Mouse (Mus musculus) embryonic facial prominence, embryonic 14.5 days (tissue): ENCODE measurements around the gene Sh3tc1. TPM values are rescaled to one million over a fixed set of nuclear protein-coding genes. Genes with fewer than 3 reads are reported as not detected.

ENCODE experiments used
- ATAC-seq: fragments of 200-750 bp; cut with Nextera tagmentation; 2 replicates; pipeline ENCODE4 v1.8.0; 2017; ENCODE audit warnings: low read depth, moderate number of reproducible peaks, moderate TSS enrichment
- DNase-seq: peaks from one replicate; pipeline ENCODE4 v3.0.0-alpha.2; 2015; ENCODE audit warnings: low spot score
- H3K27ac ChIP-seq: fragments of 300-500 bp; sonication (generic); replicated peaks from 2 replicates; pipeline ENCODE4 v1.5.1; 2014; ENCODE audit warnings: low read depth, mild to moderate bottlenecking, low read length, moderate library complexity
- H3K27me3 ChIP-seq: fragments of 300-500 bp; sonication (generic); replicated peaks from 2 replicates; pipeline ENCODE4 v1.6.1; 2014; ENCODE audit warnings: low read length; ENCODE audit not compliant: control insufficient read depth, insufficient read depth
- H3K36me3 ChIP-seq: fragments of 300-500 bp; sonication (generic); 2 replicates; pipeline ENCODE4 v1.6.1; 2014; ENCODE audit warnings: low read length, mixed read lengths; ENCODE audit not compliant: control insufficient read depth, insufficient read depth
- H3K4me1 ChIP-seq: fragments of 300-500 bp; sonication (generic); 2 replicates; pipeline ENCODE4 v1.6.1; 2014; ENCODE audit warnings: antibody characterized with exemption, low read length; ENCODE audit not compliant: control insufficient read depth, insufficient read depth
- H3K4me2 ChIP-seq: fragments of 300-500 bp; sonication (generic); 2 replicates; pipeline ENCODE4 v1.6.1; 2014; ENCODE audit warnings: low read depth, mild to moderate bottlenecking, low read length, moderate library complexity, mixed read lengths
- H3K4me3 ChIP-seq: fragments of 300-500 bp; sonication (generic); 2 replicates; pipeline ENCODE4 v1.5.1; 2014; ENCODE audit warnings: low read depth, mild to moderate bottlenecking, low read length
- H3K9ac ChIP-seq: fragments of 300-500 bp; sonication (generic); 2 replicates; pipeline ENCODE4 v1.6.1; 2014; ENCODE audit warnings: low read depth, mild to moderate bottlenecking, low read length, moderate library complexity, mixed read lengths
- H3K9me3 ChIP-seq: fragments of 300-500 bp; sonication (generic); 2 replicates; pipeline ENCODE4 v1.6.1; 2016; ENCODE audit warnings: low read length; ENCODE audit not compliant: control insufficient read depth
- WGBS: fragments of 180-500 bp; shearing (Covaris S2); extraction: QIAGEN DNeasy Blood & Tissue Kit; methylation state at CpG from one replicate; pipeline ENCODE4 v1.1.7; 2014; 5-methylcytosine and 5-hydroxymethylcytosine counted together
- polyA plus RNA-seq: library from polyadenylated mRNA; unstranded; fragments of >200 nt; fragmentation: Nextera tagmentation; extraction: Ambion mirVana; gene quantifications from 2 replicates; pipeline ENCODE4 v1.2.1, GENCODE M21; 2014

The Sh3tc1 gene
- polyA plus RNA-seq, 1 experiment from 2014 or later = 5.1 TPM

GRCm38 (mm10) chr5:35722654-35723053 lies 17.1 kb downstream of the Sh3tc1 start:
- WGBS = 69% methylated on average over 2 of the region's 2 CpGs
- no peak overlapping the region for H3K4me3 ChIP-seq
- H3K36me3 ChIP-seq = no peaks in the 10 kb centered on the region
- no peak for DNase-seq
- no peak overlapping the region for H3K9ac ChIP-seq
- H3K4me1 ChIP-seq = no peaks in the 10 kb centered on the region
- no peak overlapping the region for H3K4me2 ChIP-seq
- no peak overlapping the region for H3K27ac ChIP-seq
- no peak for ATAC-seq
- no peaks in the 10 kb centered on the region for H3K9me3 ChIP-seq
- no peaks in the 10 kb centered on the region for H3K27me3 ChIP-seq

DNA sequence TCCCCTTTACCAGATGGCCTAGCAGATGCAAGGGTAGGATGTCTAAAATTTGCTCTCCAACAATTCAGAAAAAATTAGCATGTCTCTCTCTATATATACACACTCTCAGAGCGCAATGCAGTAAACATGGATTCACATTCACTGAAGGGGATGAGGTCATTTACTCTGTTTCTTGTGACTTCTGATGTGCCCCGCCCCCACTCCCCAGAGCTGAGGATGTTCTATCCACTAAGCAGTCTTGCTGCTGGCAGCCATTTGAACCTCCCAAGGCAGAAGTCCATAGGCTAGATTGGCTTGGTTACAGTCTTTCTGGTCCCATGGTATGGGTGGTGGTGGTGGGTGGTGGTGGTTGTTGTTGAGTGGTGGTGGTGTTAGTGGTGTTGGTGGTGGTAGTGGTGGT lies 17.9 kb downstream of the Sh3tc1 start:
- no peak for DNase-seq

GRCm38 (mm10) chr5:35719880-35720279 lies 19.9 kb downstream of the Sh3tc1 start:
- Histone ChIP-seq H3K4me2 (no peak overlapping the region), H3K4me3 (no peak overlapping the region), H3K4me1 (no peaks in the 10 kb centered on the region), H3K36me3 (no peaks in the 10 kb centered on the region), H3K9ac (no peak overlapping the region), H3K27ac (no peak overlapping the region), H3K27me3 (no peaks in the 10 kb centered on the region), H3K9me3 (no peaks in the 10 kb centered on the region)
- ATAC-seq = no peak
- 92% methylated on average over 1 of the region's 1 CpGs for WGBS
- no peak for DNase-seq

More for the DNA sequence above, 17.9 kb downstream of the Sh3tc1 start:
- ATAC-seq = no peak
- no peaks in the 10 kb centered on the region for H3K36me3 ChIP-seq
- no peaks in the 10 kb centered on the region for H3K9me3 ChIP-seq
- no peak overlapping the region for H3K4me2 ChIP-seq
- H3K4me3 ChIP-seq = no peak overlapping the region
- no peaks in the 10 kb centered on the region for H3K27me3 ChIP-seq
- 97% methylated on average over 2 of the region's 2 CpGs for WGBS
- H3K4me1 ChIP-seq = no peaks in the 10 kb centered on the region
- H3K9ac ChIP-seq = no peak overlapping the region
- H3K27ac ChIP-seq = no peak overlapping the region

- ATAC-seq (no peak), DNase-seq (no peak)
- no peak overlapping the region for H3K4me2 ChIP-seq
- H3K9ac ChIP-seq = no peak overlapping the region
- no peaks in the 10 kb centered on the region for H3K4me1 ChIP-seq
- no peak overlapping the region for H3K27ac ChIP-seq
- H3K27me3 ChIP-seq = no peaks in the 10 kb centered on the region
- no peaks in the 10 kb centered on the region for H3K36me3 ChIP-seq
- no peaks in the 10 kb centered on the region for H3K9me3 ChIP-seq
- no peak overlapping the region for H3K4me3 ChIP-seq
Measured at GRCm38 (mm10) chr5:35719343-35719742, 20.4 kb downstream of the Sh3tc1 start.

- 71% methylated on average over 11 of the region's 11 CpGs for WGBS
- H3K4me3 ChIP-seq = no peak overlapping the region
- ATAC-seq = no peak
Measured at GRCm38 (mm10) chr5:35718817-35719216, 21.0 kb downstream of the Sh3tc1 start.

DNA sequence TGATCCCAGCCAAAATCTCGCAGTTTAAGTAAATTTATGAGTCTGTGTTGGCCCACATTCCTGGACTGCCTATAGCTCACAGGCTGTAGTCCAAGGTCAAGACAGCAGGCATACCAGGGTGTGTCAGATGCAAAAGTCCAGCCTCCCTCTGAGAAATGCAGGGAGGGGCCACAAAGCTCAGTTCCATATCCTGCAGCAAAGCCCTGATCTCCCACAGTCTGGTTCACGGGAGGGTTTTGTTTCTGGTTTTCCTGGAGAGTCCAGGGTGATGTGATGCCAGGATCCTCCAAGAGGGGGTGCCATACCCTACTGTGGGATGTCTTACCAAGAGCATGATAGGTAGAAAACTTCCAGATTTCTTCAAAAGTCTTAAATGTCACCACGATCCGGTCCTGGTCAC lies 21.8 kb downstream of the Sh3tc1 start:
- H3K4me1 ChIP-seq = no peaks in the 10 kb centered on the region
- no peaks in the 10 kb centered on the region for H3K27me3 ChIP-seq
- no peaks in the 10 kb centered on the region for H3K9me3 ChIP-seq
- H3K27ac ChIP-seq = no peak overlapping the region
- H3K4me2 ChIP-seq = no peak overlapping the region
- no peak overlapping the region for H3K4me3 ChIP-seq
- DNase-seq (no peak), ATAC-seq (no peak)
- WGBS = 42% methylated on average over 4 of the region's 4 CpGs
- H3K9ac ChIP-seq = no peak overlapping the region
- no peaks in the 10 kb centered on the region for H3K36me3 ChIP-seq

More at GRCm38 (mm10) chr5:35718817-35719216, 21.0 kb downstream of the Sh3tc1 start:
- no peaks in the 10 kb centered on the region for H3K4me1 ChIP-seq
- H3K36me3 ChIP-seq = no peaks in the 10 kb centered on the region
- no peaks in the 10 kb centered on the region for H3K27me3 ChIP-seq
- DNase-seq = no peak
- H3K9ac ChIP-seq = no peak overlapping the region
- H3K9me3 ChIP-seq = no peaks in the 10 kb centered on the region
- no peak overlapping the region for H3K4me2 ChIP-seq
- H3K27ac ChIP-seq = no peak overlapping the region

GRCm38 (mm10) chr5:35717455-35717854 lies 22.3 kb downstream of the Sh3tc1 start:
- Histone ChIP-seq H3K9me3 (no peaks in the 10 kb centered on the region), H3K4me1 (no peaks in the 10 kb centered on the region), H3K9ac (no peak overlapping the region), H3K27me3 (no peaks in the 10 kb centered on the region), H3K36me3 (no peaks in the 10 kb centered on the region), H3K4me2 (no peak overlapping the region), H3K27ac (no peak overlapping the region), H3K4me3 (no peak overlapping the region)
- DNase-seq (no peak), ATAC-seq (no peak)
- whole genome bisulfite sequencing = 80% methylated on average over 5 of the region's 5 CpGs

GRCm38 (mm10) chr5:35713649-35714354 lies 26.0 kb downstream of the Sh3tc1 start:
- DNase-seq (peak; percentile 91), ATAC-seq (peak; percentile 94)
- Histone ChIP-seq H3K9ac (no peak overlapping the region), H3K4me3 (no peak overlapping the region), H3K4me2 (no peak overlapping the region), H3K4me1 (no peaks in the 10 kb centered on the region), H3K27me3 (no peaks in the 10 kb centered on the region), H3K36me3 (no peaks in the 10 kb centered on the region), H3K9me3 (no peaks in the 10 kb centered on the region), H3K27ac (no peak overlapping the region)
- 47% methylated on average over 11 of the region's 13 CpGs for WGBS

GRCm38 (mm10) chr5:35712517-35712916 lies 27.3 kb downstream of the Sh3tc1 start:
- no peak for DNase-seq
- no peak for ATAC-seq
- no peak overlapping the region for H3K27ac ChIP-seq
- no peaks in the 10 kb centered on the region for H3K27me3 ChIP-seq
- H3K9ac ChIP-seq = no peak overlapping the region
- no peak overlapping the region for H3K4me2 ChIP-seq
- H3K4me3 ChIP-seq = no peak overlapping the region
- no peaks in the 10 kb centered on the region for H3K36me3 ChIP-seq
- H3K4me1 ChIP-seq = no peaks in the 10 kb centered on the region
- WGBS = 65% methylated on average over 5 of the region's 5 CpGs
- no peaks in the 10 kb centered on the region for H3K9me3 ChIP-seq
